Comparison of ENCODE assay signal across 7 mouse cellular contexts in the genomic region with DNA sequence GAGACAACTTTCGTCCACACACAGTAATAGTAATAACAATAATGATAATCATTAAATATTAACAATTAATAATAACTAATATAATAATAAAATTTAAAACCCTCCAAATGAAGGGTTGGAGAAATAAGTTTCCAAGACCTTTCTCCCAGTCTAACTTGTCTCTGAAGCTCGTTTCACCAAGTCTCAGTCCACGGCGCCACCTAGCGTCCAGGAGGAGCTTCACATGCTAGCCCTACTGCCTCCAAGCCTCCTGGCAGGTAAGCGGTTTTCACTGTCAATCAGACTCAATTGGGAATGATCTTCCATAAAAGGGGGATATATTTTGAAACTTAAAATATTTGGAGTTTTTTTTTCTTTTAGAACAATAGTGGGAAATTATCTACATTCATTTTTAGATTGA. TPM values are rescaled to one million over a fixed set of nuclear protein-coding genes. Genes with fewer than 3 reads are reported as not detected.
DNase-seq lines count a peak whose midpoint lies in the region; ATAC-seq and TF ChIP-seq lines count a peak whose summit lies in the region.

No protein-coding gene starts in this region.

- WGBS in limb, embryonic 10.5 days, result 13% methylated on average over 6 of the region's 6 CpGs
- 19% methylated on average over 6 of the region's 6 CpGs for WGBS in midbrain, embryonic 13.5 days
- 8% methylated on average over 6 of the region's 6 CpGs for WGBS in small intestine, adult 2 months

- peak overlapping the region; percentile 16; the same call in 1 of the 2 replicates for H3K4me3 ChIP-seq in limb, embryonic 10.5 days
- H3K4me3 ChIP-seq in midbrain, embryonic 13.5 days (replicated peaks), result no peak overlapping the region
- H3K4me3 ChIP-seq in small intestine, adult 2 months (ENCODE audit: low read depth, low read length), result peak overlapping the region; percentile 56

- H3K4me1 ChIP-seq in limb, embryonic 10.5 days, result no peaks in the 10 kb centered on the region
- no peaks in the 10 kb centered on the region for H3K4me1 ChIP-seq in midbrain, embryonic 13.5 days (replicated peaks)
- peaks cover 8% of the 10 kb centered on the region; the same call in 1 of the 2 replicates for H3K4me1 ChIP-seq in small intestine, adult 2 months (ENCODE audit: control insufficient read depth, insufficient read depth, insufficient read length, low read length)

- no peak for TF ChIP-seq POLR2A in small intestine, adult 2 months (IDR thresholded peaks at IDR 0.05; ENCODE audit: low read depth, low read length)

- peak; percentile 84 for DNase-seq in adrenal gland, adult 2 months
- peak; percentile 64 for DNase-seq in embryo, embryonic 11.5 days (ENCODE audit: low read depth, low spot score)
- DNase-seq in kidney, adult 11 months, result peak; percentile 80
- DNase-seq in limb, embryonic 10.5 days (ENCODE audit: low spot score), result peak; percentile 87

- H3K36me3 ChIP-seq in limb, embryonic 10.5 days, result no peaks in the 10 kb centered on the region
- no peaks in the 10 kb centered on the region for H3K36me3 ChIP-seq in midbrain, embryonic 13.5 days
- no peaks in the 10 kb centered on the region for H3K36me3 ChIP-seq in small intestine, adult 2 months (ENCODE audit: control insufficient read depth, insufficient read depth, low read length)

- H3K27me3 ChIP-seq in limb, embryonic 10.5 days (ENCODE audit: low read depth, poor library complexity, severe bottlenecking), result no peaks in the 10 kb centered on the region
- H3K27me3 ChIP-seq in midbrain, embryonic 13.5 days, result no peaks in the 10 kb centered on the region
- H3K27me3 ChIP-seq in small intestine, adult 2 months (ENCODE audit: control insufficient read depth, insufficient read depth, low read length), result no peaks in the 10 kb centered on the region

- TF ChIP-seq CTCF in small intestine, adult 2 months (IDR thresholded peaks at IDR 0.05; ENCODE audit: extremely low read depth, insufficient read length, insufficient replicate concordance, low read depth, low read length), result peak; percentile 78

- no peak overlapping the region for H3K27ac ChIP-seq in limb, embryonic 10.5 days
- no peak overlapping the region for H3K27ac ChIP-seq in midbrain, embryonic 13.5 days
- no peak overlapping the region for H3K27ac ChIP-seq in small intestine, adult 2 months (ENCODE audit: insufficient read depth, low read depth, low read length)

- no peak overlapping the region for H3K9ac ChIP-seq in midbrain, embryonic 13.5 days (replicated peaks)

- ATAC-seq in granulocyte monocyte progenitor cell, adult 5-6 weeks (replicated peaks; ENCODE audit: poor library complexity, severe bottlenecking), result 0 out of 2 replicates have a peak, but pooled peaks have one; percentile 33
- no peak for ATAC-seq in midbrain, embryonic 13.5 days

- no peaks in the 10 kb centered on the region for H3K9me3 ChIP-seq in limb, embryonic 10.5 days (replicated peaks)
- H3K9me3 ChIP-seq in midbrain, embryonic 13.5 days, result no peaks in the 10 kb centered on the region

- peak overlapping the region; percentile 26; the same call in 1 of the 2 replicates for H3K4me2 ChIP-seq in midbrain, embryonic 13.5 days (replicated peaks)

RNA-seq across cellular contexts. Expression of gene Ric1, which starts 20.6 kb away (rescaled TPM):
- total RNA-seq in adrenal gland, adult 2 months (2021), result 10 to 100 TPM; 25.9 to 40.3 TPM
- polyA plus RNA-seq in adrenal gland, adult 2 months (2012; rRNA removed), result 7.5 and 7.9 TPM in 2 replicates
- total RNA-seq in granulocyte monocyte progenitor cell, adult 5-6 weeks (2014; fragmentation: Nextera tagmentation), result 22.4 and 24.1 TPM in 2 replicates
- 17.5 and 18.9 TPM in 2 replicates for total RNA-seq in granulocyte monocyte progenitor cell, adult 5-6 weeks (2017)
- 15.5 and 19.5 TPM in 2 replicates for polyA plus RNA-seq in limb, embryonic 10.5 days (2016; fragmentation: Nextera tagmentation; extraction: Ambion mirVana)
- 11.9 and 13.0 TPM in 2 replicates for polyA plus RNA-seq in midbrain, embryonic 13.5 days (2015; fragmentation: Nextera tagmentation; extraction: Ambion mirVana)
- polyA plus RNA-seq in small intestine, adult 2 months (2012; rRNA removed), result 4.1 and 6.7 TPM in 2 replicates
